Mouse (Mus musculus) lung, postnatal 14 days (tissue): ENCODE results near the gene Eif5a2.
A peak's percentile ranks its signal among the peaks of the same experiment; 100 is the strongest.

ENCODE experiments used
- DNase-seq: peaks from one replicate; pipeline ENCODE4 v3.0.0; 2021

Gene Eif5a2

GRCm38 (mm10) chr3:28811441-28811840 is 30.4 kb downstream of the Eif5a2 start:
- no peak for DNase-seq

- DNase-seq, result peak; percentile 24
Observed at GRCm38 (mm10) chr3:28814361-28814760, 33.3 kb downstream of the Eif5a2 start.

GRCm38 (mm10) chr3:28816010-28816540 is 35.0 kb downstream of the Eif5a2 start:
- DNase-seq, result no peak

- no peak for DNase-seq
Observed at GRCm38 (mm10) chr3:28826272-28826671, 45.2 kb downstream of the Eif5a2 start.

GRCm38 (mm10) chr3:28827605-28828004 is 46.5 kb downstream of the Eif5a2 start:
- no peak for DNase-seq

GRCm38 (mm10) chr3:28829454-28829853 is 48.4 kb downstream of the Eif5a2 start:
- DNase-seq, result no peak

- DNase-seq, result no peak
Observed at GRCm38 (mm10) chr3:28836796-28837371, 55.8 kb downstream of the Eif5a2 start.

- no peak for DNase-seq
Observed at GRCm38 (mm10) chr3:28841886-28842649, 61.0 kb downstream of the Eif5a2 start.

GRCm38 (mm10) chr3:28843231-28843630 is 62.2 kb downstream of the Eif5a2 start:
- no peak for DNase-seq

- no peak for DNase-seq
Observed at GRCm38 (mm10) chr3:28847115-28847514, 66.0 kb downstream of the Eif5a2 start.
